Mouse (Mus musculus): ENCODE results near the gene Itsn1.

The Itsn1 gene

GRCm38 (mm10) chr16:91839462-91839861, 110.4 kb downstream of the Itsn1 start:
- in situ Hi-C loops (cut with MboI, MseI), result no loop called here

- in situ Hi-C loops (cut with MboI, MseI), result no loop called here
These were observed 112.0 kb downstream of the Itsn1 start for GRCm38 (mm10) chr16:91841026-91841630.

- in situ Hi-C loops (cut with MboI, MseI), result no loop called here
These were observed 117.1 kb downstream of the Itsn1 start for GRCm38 (mm10) chr16:91846089-91846741.

GRCm38 (mm10) chr16:91847525-91848225, 118.6 kb downstream of the Itsn1 start:
- in situ Hi-C loops (cut with MboI, MseI), result no loop called here

- in situ Hi-C loops (cut with MboI, MseI), result no loop called here
These were observed 119.4 kb downstream of the Itsn1 start for GRCm38 (mm10) chr16:91848505-91848904.

GRCm38 (mm10) chr16:91848906-91849603, 120.0 kb downstream of the Itsn1 start:
- in situ Hi-C loops (cut with MboI, MseI), result no loop called here

- in situ Hi-C loops (cut with MboI, MseI), result no loop called here
These were observed 121.1 kb downstream of the Itsn1 start for GRCm38 (mm10) chr16:91850175-91850574.

- in situ Hi-C loops (cut with MboI, MseI), result no loop called here
These were observed 122.6 kb downstream of the Itsn1 start for GRCm38 (mm10) chr16:91851456-91852231.

- in situ Hi-C loops (cut with MboI, MseI), result no loop called here
These were observed 123.7 kb downstream of the Itsn1 start for GRCm38 (mm10) chr16:91852753-91853152.

- in situ Hi-C loops (cut with MboI, MseI), result no loop called here
These were observed 124.1 kb downstream of the Itsn1 start for GRCm38 (mm10) chr16:91853223-91853622.

GRCm38 (mm10) chr16:91858695-91859094, 129.6 kb downstream of the Itsn1 start:
- in situ Hi-C loops (cut with MboI, MseI), result no loop called here

- in situ Hi-C loops (cut with MboI, MseI), result no loop called here
These were observed 130.1 kb downstream of the Itsn1 start for GRCm38 (mm10) chr16:91859203-91859602.

GRCm38 (mm10) chr16:91859958-91860357, 130.9 kb downstream of the Itsn1 start:
- in situ Hi-C loops (cut with MboI, MseI), result no loop called here

GRCm38 (mm10) chr16:91860471-91861125, 131.5 kb downstream of the Itsn1 start:
- in situ Hi-C loops (cut with MboI, MseI), result no loop called here

GRCm38 (mm10) chr16:91861784-91862371, 132.8 kb downstream of the Itsn1 start:
- in situ Hi-C loops (cut with MboI, MseI), result no loop called here

- in situ Hi-C loops (cut with MboI, MseI), result no loop called here
These were observed 133.8 kb downstream of the Itsn1 start for GRCm38 (mm10) chr16:91862836-91863235.

- in situ Hi-C loops (cut with MboI, MseI), result no loop called here
These were observed 135.7 kb downstream of the Itsn1 start for GRCm38 (mm10) chr16:91864646-91865332.

GRCm38 (mm10) chr16:91865570-91866257, 136.6 kb downstream of the Itsn1 start:
- in situ Hi-C loops (cut with MboI, MseI), result no loop called here

GRCm38 (mm10) chr16:91866258-91866634, 137.2 kb downstream of the Itsn1 start:
- in situ Hi-C loops (cut with MboI, MseI), result no loop called here
